Mouse (Mus musculus): ENCODE data around the gene Foxp1. TPM values are rescaled to one million over a fixed set of nuclear protein-coding genes. Genes with fewer than 3 reads are reported as not detected.

The Foxp1 gene
- polyA plus RNA-seq, 1 experiment from 2014 or later, result 45.3 TPM

- WGBS, result 78% methylated on average over 6 of the region's 6 CpGs
- no peak for ATAC-seq
- no peak overlapping the region for H3K9ac ChIP-seq (ENCODE audit: low read depth, low read length)
- peaks cover 12% of the 10 kb centered on the region for H3K4me1 ChIP-seq (replicated peaks; ENCODE audit: control insufficient read depth, insufficient read depth, low read length)
- H3K9me3 ChIP-seq (ENCODE audit: control insufficient read depth), result no peaks in the 10 kb centered on the region
- no peak overlapping the region for H3K27ac ChIP-seq (ENCODE audit: low read depth, low read length)
- TF ChIP-seq CTCF (IDR thresholded peaks at IDR 0.05; ENCODE audit: low read depth), result no peak
- no peak overlapping the region for H3K4me2 ChIP-seq (replicated peaks; ENCODE audit: low read depth)
- no peaks in the 10 kb centered on the region for H3K36me3 ChIP-seq (ENCODE audit: control insufficient read depth, insufficient read depth)
- no peak overlapping the region for H3K4me3 ChIP-seq (ENCODE audit: low read depth, low read length)
- H3K27me3 ChIP-seq (replicated peaks; ENCODE audit: control insufficient read depth, insufficient read depth, low read length), result no peaks in the 10 kb centered on the region
Observed at GRCm38 (mm10) chr6:99403755-99404390, 118.6 kb downstream of the Foxp1 start.

- no peak for TF ChIP-seq CTCF (IDR thresholded peaks at IDR 0.05; ENCODE audit: low read depth)
- Histone ChIP-seq H3K27ac (ENCODE audit: low read depth, low read length) (no peak overlapping the region), H3K4me1 (replicated peaks; ENCODE audit: control insufficient read depth, insufficient read depth, low read length) (peaks cover 15% of the 10 kb centered on the region), H3K9me3 (ENCODE audit: control insufficient read depth) (no peaks in the 10 kb centered on the region), H3K4me3 (ENCODE audit: low read depth, low read length) (no peak overlapping the region), H3K9ac (ENCODE audit: low read depth, low read length) (no peak overlapping the region), H3K36me3 (ENCODE audit: control insufficient read depth, insufficient read depth) (peaks cover 4% of the 10 kb centered on the region; the same call in 1 of the 2 replicates), H3K4me2 (replicated peaks; ENCODE audit: low read depth) (no peak overlapping the region), H3K27me3 (replicated peaks; ENCODE audit: control insufficient read depth, insufficient read depth, low read length) (no peaks in the 10 kb centered on the region)
- 37% methylated on average over 9 of the region's 9 CpGs for WGBS
- no peak for ATAC-seq
Observed at GRCm38 (mm10) chr6:99402941-99403340, 119.6 kb downstream of the Foxp1 start.

- WGBS, result 74% methylated on average over 3 of the region's 3 CpGs
- H3K27ac ChIP-seq (ENCODE audit: low read depth, low read length), result no peak overlapping the region
Observed at GRCm38 (mm10) chr6:99402370-99402769, 120.2 kb downstream of the Foxp1 start.

GRCm38 (mm10) chr6:99401801-99402200, 120.7 kb downstream of the Foxp1 start:
- no peaks in the 10 kb centered on the region for H3K27me3 ChIP-seq (replicated peaks; ENCODE audit: control insufficient read depth, insufficient read depth, low read length)
- no peak for TF ChIP-seq CTCF (IDR thresholded peaks at IDR 0.05; ENCODE audit: low read depth)
- 36% methylated on average over 6 of the region's 6 CpGs for WGBS
- no peak overlapping the region for H3K9ac ChIP-seq (ENCODE audit: low read depth, low read length)
- H3K4me1 ChIP-seq (replicated peaks; ENCODE audit: control insufficient read depth, insufficient read depth, low read length), result peaks cover 15% of the 10 kb centered on the region
- no peaks in the 10 kb centered on the region for H3K9me3 ChIP-seq (ENCODE audit: control insufficient read depth)
- ATAC-seq, result no peak
- H3K4me3 ChIP-seq (ENCODE audit: low read depth, low read length), result no peak overlapping the region
- no peak overlapping the region for H3K4me2 ChIP-seq (replicated peaks; ENCODE audit: low read depth)
- peaks cover 5% of the 10 kb centered on the region; the same call in 1 of the 2 replicates for H3K36me3 ChIP-seq (ENCODE audit: control insufficient read depth, insufficient read depth)
- no peak overlapping the region for H3K27ac ChIP-seq (ENCODE audit: low read depth, low read length)

More at GRCm38 (mm10) chr6:99402370-99402769, 120.2 kb downstream of the Foxp1 start:
- H3K27me3 ChIP-seq (replicated peaks; ENCODE audit: control insufficient read depth, insufficient read depth, low read length), result no peaks in the 10 kb centered on the region
- no peak for ATAC-seq
- H3K36me3 ChIP-seq (ENCODE audit: control insufficient read depth, insufficient read depth), result peaks cover 5% of the 10 kb centered on the region; the same call in 1 of the 2 replicates
- no peak overlapping the region for H3K4me3 ChIP-seq (ENCODE audit: low read depth, low read length)
- no peaks in the 10 kb centered on the region for H3K9me3 ChIP-seq (ENCODE audit: control insufficient read depth)
- H3K4me2 ChIP-seq (replicated peaks; ENCODE audit: low read depth), result no peak overlapping the region
- H3K9ac ChIP-seq (ENCODE audit: low read depth, low read length), result no peak overlapping the region
- no peak for TF ChIP-seq CTCF (IDR thresholded peaks at IDR 0.05; ENCODE audit: low read depth)
- H3K4me1 ChIP-seq (replicated peaks; ENCODE audit: control insufficient read depth, insufficient read depth, low read length), result peaks cover 15% of the 10 kb centered on the region

GRCm38 (mm10) chr6:99401211-99401610, 121.3 kb downstream of the Foxp1 start:
- Histone ChIP-seq H3K9me3 (ENCODE audit: control insufficient read depth) (no peaks in the 10 kb centered on the region), H3K4me2 (replicated peaks; ENCODE audit: low read depth) (no peak overlapping the region), H3K4me3 (ENCODE audit: low read depth, low read length) (no peak overlapping the region), H3K27ac (ENCODE audit: low read depth, low read length) (peak overlapping the region; percentile 15; the same call in 1 of the 2 replicates), H3K36me3 (ENCODE audit: control insufficient read depth, insufficient read depth) (peaks cover 5% of the 10 kb centered on the region; the same call in 1 of the 2 replicates), H3K9ac (ENCODE audit: low read depth, low read length) (no peak overlapping the region), H3K27me3 (replicated peaks; ENCODE audit: control insufficient read depth, insufficient read depth, low read length) (no peaks in the 10 kb centered on the region), H3K4me1 (replicated peaks; ENCODE audit: control insufficient read depth, insufficient read depth, low read length) (peaks cover 15% of the 10 kb centered on the region)
- no peak for TF ChIP-seq CTCF (IDR thresholded peaks at IDR 0.05; ENCODE audit: low read depth)
- WGBS, result 41% methylated on average over 2 of the region's 2 CpGs
- ATAC-seq, result no peak

DNA sequence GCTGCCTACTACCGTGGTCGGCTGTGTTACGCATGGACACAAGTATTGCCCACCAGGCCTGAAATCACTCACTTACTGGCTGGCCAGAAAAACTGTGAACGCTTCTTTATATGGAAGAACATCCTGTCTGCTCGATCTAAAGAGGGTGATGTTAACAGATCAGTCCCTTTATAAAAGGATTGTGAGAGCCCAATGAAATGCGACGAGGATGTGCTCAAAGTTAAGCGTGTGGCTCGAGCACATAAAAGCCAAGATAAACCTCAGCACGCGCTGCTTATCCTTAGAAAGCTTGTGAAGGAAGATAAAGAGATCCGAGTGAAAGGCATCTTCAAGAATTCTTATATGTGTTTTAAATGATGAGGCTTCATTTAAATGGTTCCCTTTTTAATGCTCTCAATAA, 126.8 kb downstream of the Foxp1 start:
- H3K4me1 ChIP-seq (replicated peaks; ENCODE audit: control insufficient read depth, insufficient read depth, low read length), result peaks cover 4% of the 10 kb centered on the region; the same call in 1 of the 2 replicates
- no peak overlapping the region for H3K4me2 ChIP-seq (replicated peaks; ENCODE audit: low read depth)
- ATAC-seq, result no peak
- H3K27ac ChIP-seq (ENCODE audit: low read depth, low read length), result no peak overlapping the region
- peaks cover 5% of the 10 kb centered on the region; the same call in 1 of the 2 replicates for H3K36me3 ChIP-seq (ENCODE audit: control insufficient read depth, insufficient read depth)
- no peak overlapping the region for H3K4me3 ChIP-seq (ENCODE audit: low read depth, low read length)
- H3K9ac ChIP-seq (ENCODE audit: low read depth, low read length), result no peak overlapping the region
- no peaks in the 10 kb centered on the region for H3K27me3 ChIP-seq (replicated peaks; ENCODE audit: control insufficient read depth, insufficient read depth, low read length)
- 73% methylated on average over 12 of the region's 12 CpGs for WGBS
- TF ChIP-seq CTCF (IDR thresholded peaks at IDR 0.05; ENCODE audit: low read depth), result no peak
- H3K9me3 ChIP-seq (ENCODE audit: control insufficient read depth), result no peaks in the 10 kb centered on the region

Measured in intestine, postnatal 0 days (tissue).